In genomic region chr15:102106754-102107456, GRCm38 (mm10) we compare ENCODE assay signal across 8 mouse cellular contexts. TPM values are rescaled to one million over a fixed set of nuclear protein-coding genes. Genes with fewer than 3 reads are reported as not detected.
DNase-seq lines count a peak whose midpoint lies in the region; ATAC-seq lines count a peak whose summit lies in the region.

No protein-coding gene starts in this region.

- no peak overlapping the region for H3K27ac ChIP-seq in hindbrain, embryonic 15.5 days (replicated peaks)

- peaks cover 23% of the 10 kb centered on the region for H3K27me3 ChIP-seq in hindbrain, embryonic 15.5 days

- H3K36me3 ChIP-seq in hindbrain, embryonic 15.5 days: no peaks in the 10 kb centered on the region

- peaks cover 58% of the 10 kb centered on the region for H3K4me1 ChIP-seq in hindbrain, embryonic 15.5 days (replicated peaks)

- ATAC-seq in hindbrain, embryonic 15.5 days (ENCODE audit: low FRiP score, low read depth): peak; percentile 12
- 0 out of 2 replicates have a peak, but pooled peaks have one; percentile 12 for ATAC-seq in megakaryocyte progenitor cell, adult 5-6 weeks (replicated peaks; ENCODE audit: poor library complexity)

- 10% methylated on average over 38 of the region's 38 CpGs for WGBS in hindbrain, embryonic 15.5 days

- H3K9ac ChIP-seq in hindbrain, embryonic 15.5 days: 0 out of 2 replicates have a peak overlapping the region, but pooled peaks have one; percentile 5

- H3K4me2 ChIP-seq in hindbrain, embryonic 15.5 days: peak overlapping the region; percentile 58

- H3K4me3 ChIP-seq in hindbrain, embryonic 15.5 days: peak overlapping the region; percentile 34

- H3K9me3 ChIP-seq in hindbrain, embryonic 15.5 days: no peaks in the 10 kb centered on the region

- peak; percentile 44 for DNase-seq in embryo, embryonic 10.5 days (ENCODE audit: low spot score)
- no peak for DNase-seq in embryo, embryonic 10 days (ENCODE audit: low spot score)
- DNase-seq in B cell, adult 2 months: peak; percentile 37 to 47
- peak; percentile 59 for DNase-seq in embryo, embryonic 9.5 days (ENCODE audit: extremely low spot score)
- DNase-seq in ovary, postnatal 36 days (ENCODE audit: low spot score): no peak
- DNase-seq in layer of hippocampus, adult 9-10 months (ENCODE audit: low spot score): no peak

RNA-seq across cellular contexts. Expression of gene Tns2, which starts 6.7 kb away (rescaled TPM):
- 9.2 and 9.8 TPM in 2 replicates for polyA plus RNA-seq in hindbrain, embryonic 15.5 days (2015; fragmentation: Nextera tagmentation; extraction: Ambion mirVana)
- not detected in 2 replicates for total RNA-seq in megakaryocyte progenitor cell, adult 5-6 weeks (2015)
- total RNA-seq in megakaryocyte progenitor cell, adult 5-6 weeks (2017): not detected in 2 replicates

RNA-seq across cellular contexts. Expression of gene Spryd3, which starts 29.1 kb away (rescaled TPM):
- polyA plus RNA-seq in hindbrain, embryonic 15.5 days (2015; fragmentation: Nextera tagmentation; extraction: Ambion mirVana): 87.9 and 93.5 TPM in 2 replicates
- 2.9 and 3.2 TPM in 2 replicates for total RNA-seq in megakaryocyte progenitor cell, adult 5-6 weeks (2015)
- total RNA-seq in megakaryocyte progenitor cell, adult 5-6 weeks (2017): 11.5 and 17.9 TPM in 2 replicates

RNA-seq across cellular contexts. Expression of gene Eif4b, which starts 33.3 kb away (rescaled TPM):
- 77.1 and 79.3 TPM in 2 replicates for polyA plus RNA-seq in hindbrain, embryonic 15.5 days (2015; fragmentation: Nextera tagmentation; extraction: Ambion mirVana)
- 163 and 180 TPM in 2 replicates for total RNA-seq in megakaryocyte progenitor cell, adult 5-6 weeks (2015)
- total RNA-seq in megakaryocyte progenitor cell, adult 5-6 weeks (2017): 394 and 459 TPM in 2 replicates

RNA-seq across cellular contexts. Expression of gene Igfbp6, which starts 37.3 kb away (rescaled TPM):
- 3.3 and 5.6 TPM in 2 replicates for polyA plus RNA-seq in hindbrain, embryonic 15.5 days (2015; fragmentation: Nextera tagmentation; extraction: Ambion mirVana)
- not detected in 2 replicates for total RNA-seq in megakaryocyte progenitor cell, adult 5-6 weeks (2015)
- total RNA-seq in megakaryocyte progenitor cell, adult 5-6 weeks (2017): not detected in 2 replicates

RNA-seq across cellular contexts. Expression of gene Soat2, which starts 43.4 kb away (rescaled TPM):
- polyA plus RNA-seq in hindbrain, embryonic 15.5 days (2015; fragmentation: Nextera tagmentation; extraction: Ambion mirVana): 0.06 and 0.09 TPM in 2 replicates
- total RNA-seq in megakaryocyte progenitor cell, adult 5-6 weeks (2015): 0.73 and 1.9 TPM in 2 replicates
- 1.2 and 3.3 TPM in 2 replicates for total RNA-seq in megakaryocyte progenitor cell, adult 5-6 weeks (2017)

Comparison
In these comparisons a context has a peak if more than half of its experiments do, and no peak if none do; other contexts are left out.
1. DNase-seq: peak in embryo, embryonic 10.5 days (single experiment), B cell, adult 2 months (2 of 2) and embryo, embryonic 9.5 days (single experiment); none in embryo, embryonic 10 days (single experiment), ovary, postnatal 36 days (single experiment) and layer of hippocampus, adult 9-10 months (single experiment).